Mouse (Mus musculus) forebrain, embryonic 10.5 days (tissue): ENCODE data around the gene Usp4. TPM values are rescaled to one million over a fixed set of nuclear protein-coding genes. Genes with fewer than 3 reads are reported as not detected.
A peak's percentile ranks its signal among the peaks of the same experiment; 100 is the strongest.

ENCODE experiments used
- DNase-seq: peaks from one replicate; pipeline ENCODE4 v3.0.0-alpha.2; 2017; ENCODE audit warnings: low spot score; ENCODE audit errors: extremely low spot score
- H3K27ac ChIP-seq: fragments of 300-500 bp; sonication (generic); 2 replicates; pipeline ENCODE4 v1.5.1; 2016; ENCODE audit warnings: mild to moderate bottlenecking
- H3K27me3 ChIP-seq: fragments of 300-500 bp; sonication (generic); 2 replicates; pipeline ENCODE4 v1.6.1; 2016; ENCODE audit warnings: mild to moderate bottlenecking; ENCODE audit not compliant: poor library complexity, severe bottlenecking
- H3K36me3 ChIP-seq: fragments of 300-500 bp; sonication (generic); replicated peaks from 2 replicates; pipeline ENCODE4 v1.6.1; 2016; ENCODE audit warnings: mild to moderate bottlenecking, moderate library complexity
- H3K4me1 ChIP-seq: fragments of 300-500 bp; sonication (generic); 2 replicates; pipeline ENCODE4 v1.6.1; 2016
- H3K4me3 ChIP-seq: fragments of 300-500 bp; sonication (generic); 2 replicates; pipeline ENCODE4 v1.5.1; 2016; ENCODE audit warnings: mild to moderate bottlenecking, moderate library complexity
- H3K9me3 ChIP-seq: fragments of 300-500 bp; sonication (generic); 2 replicates; pipeline ENCODE4 v1.6.1; 2016; ENCODE audit warnings: mild to moderate bottlenecking, moderate library complexity
- WGBS: fragments of 180-500 bp; shearing (Covaris S2); methylation state at CpG from one replicate; pipeline ENCODE4 v1.1.7; 2016; 5-methylcytosine and 5-hydroxymethylcytosine counted together
- polyA plus RNA-seq: library from polyadenylated mRNA; unstranded; fragments of >200 nt; fragmentation: Nextera tagmentation; extraction: Ambion mirVana; gene quantifications from 2 replicates; pipeline ENCODE4 v1.2.1, GENCODE M21; 2016

The Usp4 gene
- polyA plus RNA-seq, 1 experiment from 2014 or later, result 133 TPM

GRCm38 (mm10) chr9:108398324-108398723 is 50.7 kb downstream of the Usp4 start:
- H3K27me3 ChIP-seq, result no peaks in the 10 kb centered on the region
- no peak overlapping the region for H3K4me3 ChIP-seq
- peaks cover 12% of the 10 kb centered on the region for H3K36me3 ChIP-seq
- H3K9me3 ChIP-seq, result no peaks in the 10 kb centered on the region
- 95% methylated on average over 3 of the region's 3 CpGs for WGBS
- peaks cover 9% of the 10 kb centered on the region for H3K4me1 ChIP-seq
- no peak for DNase-seq
- H3K27ac ChIP-seq, result no peak overlapping the region

- Histone ChIP-seq H3K36me3 (no peaks in the 10 kb centered on the region), H3K27ac (no peak overlapping the region), H3K4me3 (no peak overlapping the region), H3K4me1 (peaks cover 9% of the 10 kb centered on the region), H3K9me3 (no peaks in the 10 kb centered on the region), H3K27me3 (no peaks in the 10 kb centered on the region)
- DNase-seq, result no peak
- WGBS, result 75% methylated on average over 7 of the region's 7 CpGs
These were observed 53.7 kb downstream of the Usp4 start for GRCm38 (mm10) chr9:108401186-108401960.

- no peak overlapping the region for H3K27ac ChIP-seq
- no peak overlapping the region for H3K4me3 ChIP-seq
- no peaks in the 10 kb centered on the region for H3K9me3 ChIP-seq
- no peak for DNase-seq
- WGBS, result 92% methylated on average over 4 of the region's 4 CpGs
- no peaks in the 10 kb centered on the region for H3K27me3 ChIP-seq
- H3K4me1 ChIP-seq, result peaks cover 9% of the 10 kb centered on the region
- H3K36me3 ChIP-seq, result no peaks in the 10 kb centered on the region
These were observed 55.4 kb downstream of the Usp4 start for GRCm38 (mm10) chr9:108403081-108403480.

GRCm38 (mm10) chr9:108404451-108404850 is 56.8 kb downstream of the Usp4 start:
- Histone ChIP-seq H3K27me3 (no peaks in the 10 kb centered on the region), H3K4me3 (no peak overlapping the region), H3K9me3 (no peaks in the 10 kb centered on the region), H3K36me3 (no peaks in the 10 kb centered on the region), H3K4me1 (peaks cover 9% of the 10 kb centered on the region), H3K27ac (no peak overlapping the region)
- DNase-seq, result no peak
- WGBS, result 85% methylated on average over 8 of the region's 8 CpGs

GRCm38 (mm10) chr9:108409535-108409934 is 61.9 kb downstream of the Usp4 start:
- Histone ChIP-seq H3K4me3 (no peak overlapping the region), H3K36me3 (no peaks in the 10 kb centered on the region), H3K27me3 (no peaks in the 10 kb centered on the region), H3K4me1 (0 out of 2 replicates have a peak, but pooled peaks cover 3% of the 10 kb centered on the region), H3K27ac (no peak overlapping the region), H3K9me3 (no peaks in the 10 kb centered on the region)
- 88% methylated on average over 4 of the region's 4 CpGs for WGBS
- no peak for DNase-seq

GRCm38 (mm10) chr9:108411381-108411942 is 63.8 kb downstream of the Usp4 start:
- 86% methylated on average over 9 of the region's 9 CpGs for WGBS
- no peak for DNase-seq
- Histone ChIP-seq H3K27me3 (no peaks in the 10 kb centered on the region), H3K27ac (no peak overlapping the region), H3K4me3 (no peak overlapping the region), H3K4me1 (0 out of 2 replicates have a peak, but pooled peaks cover 3% of the 10 kb centered on the region), H3K9me3 (no peaks in the 10 kb centered on the region), H3K36me3 (no peaks in the 10 kb centered on the region)

- no peak for DNase-seq
- Histone ChIP-seq H3K27ac (no peak overlapping the region), H3K9me3 (no peaks in the 10 kb centered on the region), H3K36me3 (no peaks in the 10 kb centered on the region), H3K4me3 (no peak overlapping the region), H3K27me3 (no peaks in the 10 kb centered on the region), H3K4me1 (0 out of 2 replicates have a peak, but pooled peaks cover 3% of the 10 kb centered on the region)
- 70% methylated on average over 1 of the region's 1 CpGs for WGBS
These were observed 64.6 kb downstream of the Usp4 start for GRCm38 (mm10) chr9:108412221-108412620.

GRCm38 (mm10) chr9:108428384-108428783 is 80.7 kb downstream of the Usp4 start, which contains the start of gene Ccdc36:
TSS of gene Ccdc36 (minus strand) at chr9:108428484.
- H3K4me3 ChIP-seq, result no peak within 1 kb of the TSS
- no peaks in the 10 kb centered on the region for H3K36me3 ChIP-seq
- no peaks in the 10 kb centered on the region for H3K9me3 ChIP-seq
- no peak within 1 kb of the TSS for H3K27ac ChIP-seq
- no peak for DNase-seq
- peaks cover 5% of the 10 kb centered on the region for H3K4me1 ChIP-seq
- H3K27me3 ChIP-seq, result no peaks in the 10 kb centered on the region

GRCm38 (mm10) chr9:108431431-108432067 is 83.9 kb downstream of the Usp4 start:
- Histone ChIP-seq H3K4me3 (peak overlapping the region; percentile 26), H3K27me3 (no peaks in the 10 kb centered on the region), H3K4me1 (peaks cover 10% of the 10 kb centered on the region), H3K9me3 (no peaks in the 10 kb centered on the region), H3K36me3 (no peaks in the 10 kb centered on the region), H3K27ac (peak overlapping the region; percentile 45; the same call in 1 of the 2 replicates)
- 54% methylated on average over 32 of the region's 32 CpGs for WGBS
- peak; percentile 42 for DNase-seq

GRCm38 (mm10) chr9:108436182-108436581 is 88.5 kb downstream of the Usp4 start, which contains the start of gene BC048562:
TSS of gene BC048562 (plus strand) at chr9:108436482.
- Histone ChIP-seq H3K4me3 (no peak within 1 kb of the TSS), H3K36me3 (no peaks in the 10 kb centered on the region), H3K4me1 (peaks cover 11% of the 10 kb centered on the region), H3K27me3 (no peaks in the 10 kb centered on the region), H3K27ac (no peak within 1 kb of the TSS), H3K9me3 (no peaks in the 10 kb centered on the region)
- 60% methylated on average over 3 of the region's 3 CpGs for WGBS
- no peak for DNase-seq

GRCm38 (mm10) chr9:108439176-108439575 is 91.5 kb downstream of the Usp4 start:
- peaks cover 6% of the 10 kb centered on the region; the same call in 1 of the 2 replicates for H3K4me1 ChIP-seq
- no peaks in the 10 kb centered on the region for H3K27me3 ChIP-seq
- DNase-seq, result no peak
- no peaks in the 10 kb centered on the region for H3K36me3 ChIP-seq
- H3K4me3 ChIP-seq, result no peak overlapping the region
- 83% methylated on average over 6 of the region's 6 CpGs for WGBS
- no peaks in the 10 kb centered on the region for H3K9me3 ChIP-seq
- H3K27ac ChIP-seq, result no peak overlapping the region

GRCm38 (mm10) chr9:108440485-108440884 is 92.8 kb downstream of the Usp4 start:
- DNase-seq, result no peak
- H3K4me1 ChIP-seq, result peaks cover 8% of the 10 kb centered on the region; the same call in 1 of the 2 replicates
- H3K27ac ChIP-seq, result no peak overlapping the region
- no peaks in the 10 kb centered on the region for H3K27me3 ChIP-seq
- 83% methylated on average over 5 of the region's 5 CpGs for WGBS
- no peak overlapping the region for H3K4me3 ChIP-seq
- no peaks in the 10 kb centered on the region for H3K36me3 ChIP-seq
- H3K9me3 ChIP-seq, result no peaks in the 10 kb centered on the region
